Mouse (Mus musculus) limb, embryonic 13.5 days (tissue): ENCODE measurements at regions not wholly inside any gene's neighbourhood (a gene's known extent, or its start where the extent isn't known, plus 50 kb on each side); places are given as distances from the start of the nearest gene placed in this dataset.
A peak's percentile ranks its signal among the peaks of the same experiment; 100 is the strongest.

ENCODE experiments used
- ATAC-seq: fragments of 200-750 bp; cut with Nextera tagmentation; 2 replicates; pipeline ENCODE4 v1.8.0; 2017; ENCODE audit warnings: low read depth, moderate number of reproducible peaks, moderate TSS enrichment; ENCODE audit not compliant: low FRiP score
- H3K27ac ChIP-seq: fragments of 300-500 bp; sonication (generic); 2 replicates; pipeline ENCODE4 v1.5.1; 2015; ENCODE audit warnings: inconsistent platforms, mild to moderate bottlenecking, moderate library complexity
- H3K27me3 ChIP-seq: fragments of 300-500 bp; sonication (generic); 2 replicates; pipeline ENCODE4 v1.6.1; 2015; ENCODE audit warnings: mild to moderate bottlenecking, inconsistent platforms
- H3K36me3 ChIP-seq: fragments of 300-500 bp; sonication (generic); 2 replicates; pipeline ENCODE4 v1.6.1; 2015; ENCODE audit warnings: inconsistent platforms, mild to moderate bottlenecking, moderate library complexity
- H3K4me1 ChIP-seq: fragments of 300-500 bp; sonication (generic); 2 replicates; pipeline ENCODE4 v1.6.1; 2015; ENCODE audit warnings: inconsistent platforms
- H3K4me2 ChIP-seq: fragments of 300-500 bp; sonication (generic); replicated peaks from 2 replicates; pipeline ENCODE4 v1.6.1; 2015; ENCODE audit warnings: inconsistent platforms, mild to moderate bottlenecking, moderate library complexity
- H3K4me3 ChIP-seq: fragments of 300-500 bp; sonication (generic); 2 replicates; pipeline ENCODE4 v1.5.1; 2015; ENCODE audit warnings: moderate library complexity, mild to moderate bottlenecking, inconsistent platforms
- H3K9ac ChIP-seq: fragments of 300-500 bp; sonication (generic); 2 replicates; pipeline ENCODE4 v1.6.1; 2015; ENCODE audit warnings: mild to moderate bottlenecking, inconsistent platforms
- H3K9me3 ChIP-seq: fragments of 300-500 bp; sonication (generic); 2 replicates; pipeline ENCODE4 v1.6.1; 2016; ENCODE audit warnings: inconsistent platforms
- WGBS: fragments of 180-500 bp; shearing (Covaris S2); methylation state at CpG from one replicate; pipeline ENCODE4 v1.1.7; 2015; 5-methylcytosine and 5-hydroxymethylcytosine counted together

- no peaks in the 10 kb centered on the region for H3K4me1 ChIP-seq
- H3K9me3 ChIP-seq = no peaks in the 10 kb centered on the region
- 65% methylated on average over 11 of the region's 11 CpGs for WGBS
- H3K4me3 ChIP-seq = no peak overlapping the region
- no peak for ATAC-seq
- no peak overlapping the region for H3K27ac ChIP-seq
- H3K9ac ChIP-seq = no peak overlapping the region
- no peaks in the 10 kb centered on the region for H3K27me3 ChIP-seq
- no peaks in the 10 kb centered on the region for H3K36me3 ChIP-seq
- H3K4me2 ChIP-seq = no peak overlapping the region
These were observed 55.1 kb upstream of the Xpr1 start for GRCm38 (mm10) chr1:155472112-155472955.

- Histone ChIP-seq H3K27me3 (no peaks in the 10 kb centered on the region), H3K36me3 (no peaks in the 10 kb centered on the region), H3K9ac (no peak overlapping the region), H3K9me3 (no peaks in the 10 kb centered on the region), H3K4me1 (no peaks in the 10 kb centered on the region), H3K4me2 (no peak overlapping the region), H3K27ac (no peak overlapping the region), H3K4me3 (no peak overlapping the region)
- WGBS = 45% methylated on average over 5 of the region's 5 CpGs
- no peak for ATAC-seq
These were observed 55.9 kb upstream of the Xpr1 start for GRCm38 (mm10) chr1:155472956-155473646.

- Histone ChIP-seq H3K4me3 (no peak overlapping the region), H3K27me3 (no peaks in the 10 kb centered on the region), H3K4me2 (no peak overlapping the region), H3K27ac (no peak overlapping the region), H3K9ac (no peak overlapping the region), H3K9me3 (no peaks in the 10 kb centered on the region), H3K36me3 (no peaks in the 10 kb centered on the region), H3K4me1 (no peaks in the 10 kb centered on the region)
- 42% methylated on average over 2 of the region's 2 CpGs for WGBS
- ATAC-seq = no peak
These were observed 57.8 kb upstream of the Xpr1 start for GRCm38 (mm10) chr1:155474973-155475372.

GRCm38 (mm10) chr1:155476237-155476636 is 59.0 kb upstream of the Xpr1 start:
- no peak overlapping the region for H3K4me2 ChIP-seq
- WGBS = 95% methylated on average over 3 of the region's 3 CpGs
- ATAC-seq = no peak
- H3K36me3 ChIP-seq = no peaks in the 10 kb centered on the region
- no peak overlapping the region for H3K27ac ChIP-seq
- no peaks in the 10 kb centered on the region for H3K9me3 ChIP-seq
- no peaks in the 10 kb centered on the region for H3K27me3 ChIP-seq
- H3K4me1 ChIP-seq = 0 out of 2 replicates have a peak, but pooled peaks cover 1% of the 10 kb centered on the region
- H3K4me3 ChIP-seq = no peak overlapping the region
- H3K9ac ChIP-seq = no peak overlapping the region

- ATAC-seq = no peak
- 18% methylated on average over 9 of the region's 9 CpGs for WGBS
- H3K4me1 ChIP-seq = peaks cover 33% of the 10 kb centered on the region
- H3K4me3 ChIP-seq = no peak overlapping the region
- no peaks in the 10 kb centered on the region for H3K27me3 ChIP-seq
- peak overlapping the region; percentile 41 for H3K4me2 ChIP-seq
- H3K9me3 ChIP-seq = no peaks in the 10 kb centered on the region
- no peak overlapping the region for H3K27ac ChIP-seq
- no peak overlapping the region for H3K9ac ChIP-seq
- no peaks in the 10 kb centered on the region for H3K36me3 ChIP-seq
These were observed 64.9 kb upstream of the Xpr1 start for GRCm38 (mm10) chr1:155482148-155482547.

GRCm38 (mm10) chr1:155482760-155483159 is 65.5 kb upstream of the Xpr1 start:
- ATAC-seq = no peak
- Histone ChIP-seq H3K36me3 (no peaks in the 10 kb centered on the region), H3K4me1 (peaks cover 33% of the 10 kb centered on the region), H3K4me2 (peak overlapping the region; percentile 41), H3K9me3 (no peaks in the 10 kb centered on the region), H3K9ac (no peak overlapping the region), H3K4me3 (no peak overlapping the region), H3K27me3 (no peaks in the 10 kb centered on the region), H3K27ac (no peak overlapping the region)
- WGBS = 9% methylated on average over 5 of the region's 5 CpGs

- no peaks in the 10 kb centered on the region for H3K36me3 ChIP-seq
- H3K27me3 ChIP-seq = no peaks in the 10 kb centered on the region
- ATAC-seq = no peak
- H3K27ac ChIP-seq = no peak overlapping the region
- no peak overlapping the region for H3K4me2 ChIP-seq
- H3K4me1 ChIP-seq = peaks cover 36% of the 10 kb centered on the region
- H3K9me3 ChIP-seq = no peaks in the 10 kb centered on the region
- WGBS = 63% methylated on average over 7 of the region's 7 CpGs
- no peak overlapping the region for H3K9ac ChIP-seq
- H3K4me3 ChIP-seq = no peak overlapping the region
These were observed 66.5 kb upstream of the Xpr1 start for GRCm38 (mm10) chr1:155483693-155484092.

GRCm38 (mm10) chr1:155487796-155488195 is 70.1 kb upstream of the Acbd6 start:
- Histone ChIP-seq H3K27me3 (no peaks in the 10 kb centered on the region), H3K9me3 (no peaks in the 10 kb centered on the region), H3K4me2 (no peak overlapping the region), H3K9ac (no peak overlapping the region), H3K4me1 (peaks cover 54% of the 10 kb centered on the region), H3K27ac (no peak overlapping the region), H3K4me3 (no peak overlapping the region), H3K36me3 (no peaks in the 10 kb centered on the region)
- no peak for ATAC-seq
- 80% methylated on average over 6 of the region's 6 CpGs for WGBS

- Histone ChIP-seq H3K27ac (no peak overlapping the region), H3K4me3 (no peak overlapping the region), H3K9ac (no peak overlapping the region), H3K36me3 (no peaks in the 10 kb centered on the region), H3K4me2 (no peak overlapping the region), H3K27me3 (no peaks in the 10 kb centered on the region), H3K4me1 (peaks cover 43% of the 10 kb centered on the region), H3K9me3 (no peaks in the 10 kb centered on the region)
- WGBS = 65% methylated on average over 11 of the region's 11 CpGs
- no peak for ATAC-seq
These were observed 68.8 kb upstream of the Acbd6 start for GRCm38 (mm10) chr1:155488966-155489661.

- WGBS = 59% methylated on average over 7 of the region's 7 CpGs
- Histone ChIP-seq H3K36me3 (no peaks in the 10 kb centered on the region), H3K27ac (no peak overlapping the region), H3K9ac (no peak overlapping the region), H3K4me1 (peaks cover 43% of the 10 kb centered on the region), H3K4me3 (no peak overlapping the region), H3K4me2 (no peak overlapping the region), H3K9me3 (no peaks in the 10 kb centered on the region), H3K27me3 (no peaks in the 10 kb centered on the region)
- no peak for ATAC-seq
These were observed 67.8 kb upstream of the Acbd6 start for GRCm38 (mm10) chr1:155490131-155490530.

GRCm38 (mm10) chr1:155491205-155492026 is 66.5 kb upstream of the Acbd6 start:
- peaks cover 40% of the 10 kb centered on the region for H3K4me1 ChIP-seq
- H3K4me2 ChIP-seq = peak overlapping the region; percentile 19; the same call in 1 of the 2 replicates
- H3K4me3 ChIP-seq = no peak overlapping the region
- no peaks in the 10 kb centered on the region for H3K36me3 ChIP-seq
- ATAC-seq = no peak; the same call in 1 of the 2 replicates
- no peaks in the 10 kb centered on the region for H3K27me3 ChIP-seq
- H3K9me3 ChIP-seq = no peaks in the 10 kb centered on the region
- H3K9ac ChIP-seq = no peak overlapping the region
- H3K27ac ChIP-seq = no peak overlapping the region
- 55% methylated on average over 24 of the region's 24 CpGs for WGBS
